Mouse (Mus musculus) lung, postnatal 14 days (tissue): ENCODE results near the gene Adgre1.
"Not testable (repeated sequence)": the region's sequence is repeated elsewhere in the genome, so short reads cannot be mapped to it uniquely, and the experiment has no call there.

Source experiments
- DNase-seq: peaks from one replicate; pipeline ENCODE4 v3.0.0; 2021

The Adgre1 gene

DNA sequence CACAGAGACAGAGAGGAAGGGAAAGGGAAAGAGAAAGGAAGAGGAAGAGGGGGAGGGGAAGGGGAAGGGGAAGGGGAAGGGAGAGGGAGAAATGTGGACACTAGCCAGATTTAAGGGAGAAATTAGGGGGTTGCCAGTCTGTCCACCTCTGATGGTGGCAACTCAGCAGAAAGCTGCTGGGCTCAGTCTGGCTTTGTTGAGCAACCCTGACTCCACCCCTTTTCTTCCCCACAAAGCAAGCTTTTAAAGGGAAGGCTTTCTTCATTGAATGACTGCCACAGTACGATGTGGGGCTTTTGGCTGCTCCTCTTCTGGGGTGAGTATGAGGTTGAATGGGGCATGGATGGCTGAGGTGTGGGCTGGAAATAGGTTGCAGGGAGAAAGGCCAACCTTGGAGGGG, at the start of gene Adgre1:
TSS of gene Adgre1 (plus strand) at position 251 of the 400 bp plus-strand sequence.
- no peak for DNase-seq

DNA sequence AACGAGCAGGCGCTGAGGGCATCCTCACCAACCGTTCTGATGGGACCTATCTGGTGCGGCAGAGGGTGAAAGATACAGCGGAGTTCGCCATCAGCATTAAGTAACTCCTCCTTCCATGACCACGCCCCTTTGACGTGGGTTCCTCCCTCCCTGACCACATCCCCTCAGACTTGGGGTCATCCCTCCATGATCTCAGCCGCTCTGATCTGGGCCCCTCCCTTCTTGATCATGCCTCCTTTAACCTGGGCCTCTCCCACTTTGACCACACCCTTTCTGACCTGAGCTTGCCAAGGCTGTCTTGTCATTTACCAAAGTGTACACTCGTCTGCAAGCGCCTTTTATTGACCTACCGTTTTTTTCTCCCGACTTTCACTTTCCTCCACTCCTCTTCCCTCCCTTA, 46.7 kb upstream of the Adgre1 start:
- DNase-seq = no peak

DNA sequence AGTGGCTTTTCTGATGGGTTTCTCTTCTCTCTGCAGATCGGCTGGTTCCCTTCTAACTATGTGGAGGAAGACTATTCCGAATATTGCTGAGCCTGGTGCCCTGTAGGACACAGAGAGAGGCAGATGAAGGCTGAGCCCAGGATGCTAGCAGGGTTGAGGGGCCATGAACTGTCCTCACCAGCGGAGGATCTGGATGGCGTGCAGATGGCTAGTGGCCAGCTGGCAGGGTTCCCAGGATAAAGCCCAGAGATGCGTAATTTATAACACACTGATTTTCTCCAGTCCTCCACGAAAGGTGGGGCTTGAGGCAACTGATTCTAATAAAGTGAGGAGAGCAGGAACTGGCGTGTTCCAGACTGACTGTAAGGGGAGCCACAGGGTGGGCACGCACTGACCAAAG, 30.9 kb upstream of the Adgre1 start:
- no peak for DNase-seq

DNA sequence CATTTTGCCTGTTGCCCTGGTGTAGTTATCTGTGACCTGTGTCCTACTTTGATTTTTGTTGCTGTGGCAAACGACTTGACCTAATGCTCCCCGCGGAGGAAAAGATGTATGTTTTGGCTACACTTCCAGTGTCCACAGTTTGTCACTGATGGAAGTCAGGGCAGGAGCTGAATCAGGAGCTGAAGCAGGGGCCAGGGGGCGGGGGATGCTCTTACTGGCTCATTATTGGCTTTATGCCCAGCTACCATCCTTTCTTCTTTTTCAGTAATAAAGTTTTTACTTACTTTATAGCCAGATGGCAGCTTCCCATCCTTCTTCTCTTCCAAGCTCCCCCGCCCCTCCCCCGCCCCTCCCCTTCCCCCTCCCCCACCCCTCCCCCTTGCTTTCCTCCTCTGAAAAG, 29.5 kb upstream of the Adgre1 start:
- no peak for DNase-seq

DNA sequence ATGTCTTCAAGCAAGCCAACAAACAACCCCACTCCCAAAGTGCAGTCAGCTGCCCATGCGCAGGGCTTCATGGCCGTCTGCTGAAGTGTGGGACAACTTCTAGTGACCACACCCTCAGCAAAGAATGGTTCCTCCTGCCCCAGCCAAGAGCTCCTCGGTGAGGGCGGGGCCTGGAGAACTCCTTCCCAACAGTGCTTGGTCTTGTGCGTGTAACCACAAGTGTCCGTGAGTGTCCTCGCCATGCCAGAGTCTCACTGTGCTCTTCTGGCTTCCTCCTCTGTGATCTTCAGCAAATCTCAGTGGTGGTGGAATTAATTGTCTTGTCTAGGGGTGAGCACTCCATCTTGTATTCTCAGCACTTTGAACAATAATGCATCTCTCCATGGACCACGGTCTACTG, 27.5 kb upstream of the Adgre1 start:
- DNase-seq = no peak

DNA sequence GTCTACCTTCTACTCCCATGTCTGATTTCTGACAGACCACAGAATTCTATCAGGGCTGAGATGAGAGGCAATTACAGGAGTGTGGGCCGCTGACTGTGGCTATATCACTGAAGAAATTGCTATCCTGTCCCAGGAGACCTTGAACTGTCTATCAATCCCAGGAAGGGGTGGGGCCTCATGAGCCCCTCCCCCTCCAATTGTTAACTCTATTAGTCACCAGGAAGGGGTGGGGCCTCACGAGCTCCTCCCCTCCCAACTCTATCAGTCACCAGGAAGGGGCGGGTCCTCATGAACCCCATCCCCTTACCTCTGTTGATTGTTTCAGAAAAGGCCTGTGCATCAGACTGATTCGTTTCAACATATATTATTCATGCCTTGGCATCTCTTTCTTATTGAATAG, 26.2 kb upstream of the Adgre1 start:
- DNase-seq = no peak

DNA sequence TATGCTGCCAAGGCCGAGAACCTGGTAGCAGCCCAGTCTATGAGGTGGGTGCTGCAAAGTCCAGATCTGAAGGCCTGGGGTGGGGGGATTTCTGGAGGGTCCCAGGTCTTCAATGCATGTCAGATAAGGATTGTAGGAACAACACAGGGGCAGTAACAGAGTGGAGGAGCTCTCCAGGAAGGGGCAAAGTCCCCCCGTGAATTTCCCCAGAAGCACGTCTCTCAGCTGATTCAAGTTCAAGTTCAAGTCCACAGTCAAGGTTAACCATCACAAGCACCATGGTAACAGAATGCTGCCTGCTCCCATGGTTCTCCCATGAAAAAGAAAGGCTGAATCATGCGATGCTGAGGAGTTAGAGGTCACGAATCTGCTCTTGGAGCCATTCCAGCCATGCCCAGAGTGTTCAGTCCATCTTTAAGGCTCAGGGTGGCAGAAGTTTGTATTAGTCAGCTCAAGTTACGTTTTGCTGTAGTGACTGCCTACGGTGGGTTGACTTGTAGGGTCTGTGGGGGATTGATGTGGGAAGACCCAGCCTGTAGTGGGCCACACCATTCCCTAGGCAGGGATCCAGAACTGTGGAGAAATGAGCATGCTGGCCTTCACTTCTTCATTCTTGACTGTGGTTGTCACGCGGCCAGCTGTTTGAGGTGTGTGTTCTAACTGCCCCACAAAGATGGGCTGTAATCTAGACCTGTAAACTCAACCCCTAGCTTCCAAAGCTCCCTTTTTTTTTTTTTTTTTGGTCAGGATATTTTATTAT, 24.3 kb upstream of the Adgre1 start:
- no peak for DNase-seq

DNA sequence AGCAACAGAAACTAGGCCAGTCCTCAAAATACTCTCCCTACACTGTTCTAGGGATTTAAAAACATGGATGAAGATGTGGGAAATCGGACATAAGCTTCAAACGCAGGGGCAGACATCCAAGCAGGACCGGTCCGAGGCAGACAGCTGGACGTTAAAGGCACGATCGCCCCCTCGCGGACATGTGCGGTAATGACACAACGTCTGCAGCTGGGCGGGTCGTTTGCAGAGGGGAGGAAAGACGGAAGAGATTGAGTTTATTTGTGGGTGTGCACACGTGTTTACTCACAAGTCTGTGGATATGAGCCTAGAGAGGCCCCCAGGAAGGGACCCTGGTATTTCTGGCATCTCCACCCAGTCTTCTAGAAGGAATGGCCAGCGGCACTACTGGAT, 23.7 kb upstream of the Adgre1 start:
- peak; percentile 90 for DNase-seq

DNA sequence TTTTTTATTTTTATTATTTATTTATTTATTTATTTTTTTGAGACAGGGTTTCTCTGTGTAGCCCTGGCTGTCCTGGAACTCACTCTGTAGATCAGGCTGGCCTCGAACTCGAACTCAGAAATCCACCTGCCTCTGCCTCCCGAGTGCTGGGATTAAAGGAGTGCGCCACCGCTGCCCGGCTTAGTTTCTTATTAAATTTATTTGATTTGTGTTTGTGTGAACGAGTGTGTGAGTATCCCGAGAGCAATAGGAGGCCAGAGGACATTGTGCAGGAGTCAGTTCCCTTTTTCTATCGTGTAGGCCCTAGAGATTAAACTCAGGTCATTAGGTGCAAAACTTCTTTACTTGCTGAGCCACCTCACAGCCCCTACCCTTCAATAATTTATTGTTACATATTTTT, 23.3 kb upstream of the Adgre1 start:
- DNase-seq = not testable (repeated sequence)

DNA sequence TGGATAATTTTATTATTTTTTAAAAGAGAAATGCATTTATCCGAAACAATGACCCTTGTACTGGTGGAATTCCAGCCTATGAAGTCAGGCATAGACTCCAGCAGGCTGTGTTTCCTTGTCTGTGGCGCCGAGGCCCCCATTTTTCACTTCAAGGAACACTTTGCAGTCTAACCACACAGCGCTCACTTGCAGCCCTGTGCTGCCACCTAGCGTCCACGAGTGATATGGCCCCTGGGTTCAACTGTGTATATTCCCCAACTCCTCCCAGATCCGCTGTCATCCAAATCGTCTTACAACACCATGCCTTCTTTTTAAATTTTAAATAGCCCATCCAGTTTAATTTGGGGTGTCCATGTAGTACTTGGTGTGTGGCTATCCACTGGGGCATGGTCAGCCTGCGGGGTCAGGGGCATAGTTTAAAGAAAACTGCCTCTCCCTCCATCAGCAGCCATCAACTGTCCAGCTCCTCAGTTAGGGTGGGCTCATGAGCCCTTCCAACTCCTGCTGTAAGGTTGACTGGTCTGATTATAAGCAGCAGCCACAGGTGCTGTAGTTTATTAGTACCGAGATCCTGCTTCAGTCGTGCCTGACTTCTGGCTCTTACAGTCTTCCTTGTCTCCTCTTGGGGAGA, 22.7 kb upstream of the Adgre1 start:
- DNase-seq = peak; percentile 92

DNA sequence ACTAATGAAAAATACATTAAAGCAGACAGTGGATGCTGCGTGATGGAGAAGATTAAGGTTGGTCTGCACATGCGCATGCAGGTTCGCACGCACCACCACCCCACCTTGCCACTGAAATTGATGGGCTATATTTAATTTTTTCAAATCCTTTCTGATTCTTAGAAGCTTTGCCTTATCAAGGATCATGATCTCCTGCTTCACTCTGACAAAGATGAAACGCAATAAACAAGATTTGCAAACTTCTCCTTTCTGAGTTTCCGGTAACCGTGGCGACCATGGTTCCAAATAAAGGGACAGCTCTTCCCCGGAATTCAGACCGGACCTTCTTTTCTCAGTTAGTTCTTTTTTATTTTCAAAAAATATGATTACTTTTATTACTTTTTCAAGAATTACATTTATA, 20.5 kb upstream of the Adgre1 start:
- DNase-seq = peak; percentile 18

DNA sequence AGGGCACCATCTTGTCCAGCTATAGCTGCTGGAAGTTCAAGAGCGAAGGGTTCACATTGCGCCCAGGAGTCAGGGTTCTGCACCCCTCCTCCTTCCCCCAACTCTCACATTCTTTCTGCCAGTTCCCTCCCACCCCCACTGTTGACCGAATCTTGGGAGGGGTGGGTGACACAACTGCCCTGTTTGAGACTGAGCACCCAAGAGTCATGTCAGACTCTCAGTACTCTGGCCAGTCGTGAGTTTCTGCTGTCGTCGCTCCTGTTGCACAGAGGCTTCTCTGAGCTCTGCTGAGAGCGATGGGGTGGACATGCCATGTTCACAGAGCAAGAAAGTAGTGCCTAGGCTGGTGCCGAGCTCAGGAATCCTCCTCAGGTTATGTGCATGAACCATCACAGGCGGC, 19.2 kb upstream of the Adgre1 start:
- no peak for DNase-seq

DNA sequence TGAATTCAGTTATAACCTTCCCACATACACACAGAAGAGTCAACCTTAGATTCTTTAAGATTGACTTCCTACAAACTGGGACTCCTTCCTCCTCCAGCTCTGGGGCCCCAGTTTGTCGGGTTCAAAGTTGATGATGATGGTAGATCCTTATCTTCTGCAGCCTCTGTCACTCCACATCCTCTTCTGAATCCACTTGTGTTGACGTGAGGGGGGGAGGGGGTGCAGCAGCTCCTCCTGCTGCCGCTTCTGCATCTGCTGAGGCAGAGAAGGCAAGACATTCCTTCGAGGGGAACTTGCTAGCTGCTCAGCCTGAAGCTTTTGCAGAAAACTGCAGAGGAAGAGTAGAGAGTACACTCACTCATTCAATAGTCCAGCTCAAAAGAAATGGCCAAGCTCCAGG, 16.9 kb upstream of the Adgre1 start:
- no peak for DNase-seq

DNA sequence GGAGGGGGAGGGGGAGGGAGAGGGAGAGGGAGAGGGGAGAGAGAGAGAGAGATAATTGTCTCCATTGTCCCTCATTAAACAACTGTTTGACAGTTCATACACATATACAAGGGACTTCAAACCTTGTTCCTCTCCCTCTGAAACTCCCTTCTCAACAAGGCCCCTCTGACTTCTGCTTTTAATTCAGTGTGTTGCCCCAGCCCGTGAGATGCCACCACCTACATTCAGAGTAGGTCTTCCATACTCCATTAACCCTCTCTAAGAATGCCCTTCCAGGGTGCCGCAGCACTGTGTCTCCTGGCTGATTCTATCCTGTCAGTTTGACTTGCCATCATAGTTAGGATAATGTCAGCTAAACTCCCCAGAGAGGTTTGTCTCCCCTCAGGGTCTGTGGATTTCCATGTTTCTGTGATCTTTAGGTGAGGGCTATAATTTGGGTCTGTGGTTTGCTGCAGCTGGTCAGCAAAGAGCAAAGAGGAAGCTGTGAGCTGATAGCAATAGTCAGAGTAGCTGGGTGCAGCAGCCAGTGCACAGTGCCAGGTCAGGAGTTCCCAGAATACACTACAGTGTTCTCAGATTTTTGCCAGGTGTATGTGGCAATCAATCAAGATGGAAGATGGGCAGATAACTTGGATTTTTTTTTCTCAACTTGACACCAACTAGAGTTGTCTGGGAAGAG, 14.3 kb upstream of the Adgre1 start:
- no peak for DNase-seq

DNA sequence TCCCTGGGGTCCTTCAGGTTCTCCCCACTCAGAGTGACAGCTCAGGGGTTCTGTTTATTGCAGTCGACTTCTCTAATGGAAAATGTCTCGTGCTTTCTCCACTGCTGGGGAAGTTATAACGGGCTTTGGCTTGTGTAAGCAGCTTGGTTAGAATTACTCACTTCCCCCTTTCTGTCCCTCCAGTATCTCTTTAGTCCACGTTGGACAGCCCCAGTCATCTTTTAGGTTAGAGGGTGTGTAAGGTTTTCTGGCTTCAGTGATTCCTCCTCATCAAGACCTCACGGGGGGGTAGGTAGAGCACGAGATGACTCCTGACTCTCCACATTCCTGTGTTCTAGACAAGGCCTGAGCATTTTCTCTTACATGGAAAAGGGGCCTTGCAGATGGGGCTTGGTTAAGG, 11.5 kb upstream of the Adgre1 start:
- no peak for DNase-seq

DNA sequence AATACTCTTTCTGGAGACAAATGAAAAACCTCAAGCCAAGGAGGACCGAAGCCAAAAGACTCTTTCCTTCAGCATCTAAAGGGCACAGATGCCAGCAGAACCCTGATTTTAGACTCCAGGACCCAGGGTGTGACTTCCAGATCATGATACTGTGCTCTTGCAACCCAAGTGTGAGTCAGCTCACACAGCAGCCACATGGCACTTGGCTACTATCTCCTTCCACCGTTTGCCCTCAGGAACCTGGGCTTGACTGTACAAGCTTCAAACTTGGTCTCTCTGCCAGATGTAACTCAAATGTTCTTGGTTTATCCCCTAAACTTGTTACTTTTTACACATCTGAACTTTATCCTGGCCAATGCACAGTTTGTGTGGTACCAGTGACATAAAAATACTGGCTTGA, 10.7 kb upstream of the Adgre1 start:
- DNase-seq = no peak

DNA sequence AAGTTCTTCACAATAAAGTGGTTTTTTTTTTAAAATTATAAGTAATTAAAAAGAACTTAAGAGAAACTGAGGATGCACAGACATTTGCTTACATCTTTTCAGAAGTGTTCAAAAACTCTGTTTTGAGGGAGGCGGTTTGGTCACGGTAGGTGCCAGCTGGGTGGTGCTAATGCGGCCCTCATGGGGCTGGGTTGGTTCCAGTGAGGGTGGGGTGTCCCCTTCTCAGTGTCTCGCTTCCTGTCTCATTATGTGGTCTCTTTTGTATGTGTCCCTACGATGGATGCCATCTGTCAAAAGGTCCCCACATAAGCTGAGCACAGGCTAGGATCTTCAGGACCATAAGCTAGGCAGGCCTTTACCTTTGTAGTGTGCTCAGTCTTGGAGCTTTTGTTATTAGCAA, 9.4 kb upstream of the Adgre1 start:
- no peak for DNase-seq

DNA sequence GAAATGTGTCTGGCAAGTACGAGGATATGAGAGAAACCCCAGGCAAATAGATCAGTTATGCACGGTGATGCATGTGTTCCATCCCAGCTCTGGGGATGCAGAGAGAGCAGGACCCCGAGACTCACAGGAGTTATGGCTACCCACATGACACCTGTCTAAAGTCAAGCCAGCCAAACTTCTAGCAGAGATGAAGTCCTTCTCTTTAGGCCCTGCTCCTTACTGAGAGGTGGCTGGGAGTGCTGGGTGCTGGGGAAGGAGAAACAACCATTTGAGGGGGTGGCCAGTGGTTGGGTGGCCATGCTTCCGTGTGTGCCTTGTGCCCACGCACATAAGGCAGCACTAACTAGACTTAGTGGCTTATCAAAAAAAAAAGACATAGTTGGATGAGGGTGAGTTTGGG, 8.3 kb upstream of the Adgre1 start:
- no peak for DNase-seq

DNA sequence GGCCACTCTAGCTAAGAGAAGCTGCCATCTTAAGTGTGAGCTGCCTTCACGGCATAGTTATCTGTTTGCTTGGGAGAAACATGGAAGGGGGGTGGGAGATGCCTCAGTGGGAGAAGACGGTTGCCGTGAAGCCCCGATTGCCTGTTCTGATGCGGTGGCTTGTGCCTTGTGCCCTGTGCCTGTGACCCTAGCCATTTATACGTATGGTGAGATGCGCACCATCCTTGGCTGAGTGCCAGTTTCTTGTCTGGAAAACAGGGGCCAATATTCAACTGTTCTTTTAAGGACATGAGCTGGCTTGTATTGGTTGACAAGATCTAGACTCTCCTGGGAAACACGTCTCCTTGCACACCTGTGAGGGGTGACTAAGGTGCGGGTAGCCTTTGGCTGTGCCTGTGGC, 7.4 kb upstream of the Adgre1 start:
- DNase-seq = no peak

DNA sequence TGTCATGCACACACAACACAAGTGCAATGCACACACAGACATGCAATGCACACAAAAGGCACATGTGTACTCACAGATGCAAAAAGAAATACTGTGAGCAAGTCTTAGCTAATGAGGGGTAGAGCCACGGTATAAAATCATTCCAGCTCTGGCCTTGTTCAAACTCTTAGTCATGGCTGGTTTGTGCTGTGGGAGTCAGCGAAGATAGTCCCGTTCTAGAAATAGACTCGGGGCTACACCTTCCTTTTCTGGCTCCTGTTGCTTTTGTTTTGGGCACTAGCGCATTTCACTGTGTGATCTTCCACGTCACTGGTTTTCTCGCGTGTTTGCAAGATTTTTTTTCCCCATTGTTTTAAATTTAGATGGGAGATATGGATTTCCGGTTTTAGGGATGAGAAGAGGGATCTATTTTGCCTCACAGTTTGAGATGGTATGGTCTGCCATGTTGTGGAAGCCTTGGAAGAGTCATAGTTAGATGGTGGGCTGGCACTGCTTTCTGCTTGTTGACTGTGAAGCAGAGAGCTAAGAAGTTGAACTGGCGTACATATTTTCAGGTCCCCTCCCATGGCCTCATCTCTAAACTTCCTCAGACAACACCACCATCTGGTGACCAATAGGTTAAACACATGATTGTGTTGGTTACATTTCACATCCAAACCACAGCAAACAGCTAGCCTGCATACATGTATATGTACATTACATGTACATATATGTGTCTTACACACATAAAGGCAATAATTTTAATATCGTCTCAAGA, 1.2 kb downstream of the Adgre1 start:
- DNase-seq = no peak
